Mouse (Mus musculus) intestine, postnatal 0 days (tissue): Measurements from ENCODE around the gene Olfr224. TPM values are rescaled to one million over a fixed set of nuclear protein-coding genes. Genes with fewer than 3 reads are reported as not detected.
A peak's percentile ranks its signal among the peaks of the same experiment; 100 is the strongest.

ENCODE experiments used
- ATAC-seq: fragments of 200-750 bp; cut with Nextera tagmentation; 2 replicates; pipeline ENCODE4 v1.8.0; 2017; ENCODE audit warnings: mild to moderate bottlenecking, moderate TSS enrichment, moderate library complexity
- H3K27ac ChIP-seq: fragments of 300-500 bp; sonication (generic); 2 replicates; pipeline ENCODE4 v1.5.1; 2014; ENCODE audit warnings: mild to moderate bottlenecking, low read depth, low read length, moderate library complexity
- H3K27me3 ChIP-seq: fragments of 300-500 bp; sonication (generic); replicated peaks from 2 replicates; pipeline ENCODE4 v1.6.1; 2014; ENCODE audit warnings: low read length, mixed read lengths; ENCODE audit not compliant: control insufficient read depth, insufficient read depth
- H3K36me3 ChIP-seq: fragments of 300-500 bp; sonication (generic); 2 replicates; pipeline ENCODE4 v1.6.1; 2014; ENCODE audit warnings: mild to moderate bottlenecking, moderate library complexity; ENCODE audit not compliant: control insufficient read depth, insufficient read depth
- H3K4me1 ChIP-seq: fragments of 300-500 bp; sonication (generic); replicated peaks from 2 replicates; pipeline ENCODE4 v1.6.1; 2014; ENCODE audit warnings: antibody characterized with exemption, low read length, mixed read lengths; ENCODE audit not compliant: control insufficient read depth, insufficient read depth
- H3K4me2 ChIP-seq: fragments of 300-500 bp; sonication (generic); replicated peaks from 2 replicates; pipeline ENCODE4 v1.6.1; 2014; ENCODE audit warnings: low read depth, mild to moderate bottlenecking, moderate library complexity
- H3K4me3 ChIP-seq: fragments of 300-500 bp; sonication (generic); 2 replicates; pipeline ENCODE4 v1.5.1; 2014; ENCODE audit warnings: low read depth, low read length
- H3K9ac ChIP-seq: fragments of 300-500 bp; sonication (generic); 2 replicates; pipeline ENCODE4 v1.6.1; 2014; ENCODE audit warnings: mild to moderate bottlenecking, low read depth, low read length
- H3K9me3 ChIP-seq: fragments of 300-500 bp; sonication (generic); 2 replicates; pipeline ENCODE4 v1.6.1; 2016; ENCODE audit warnings: mixed run types; ENCODE audit not compliant: control insufficient read depth
- CTCF ChIP-seq: sonication (generic); IDR thresholded peaks from 2 replicates; pipeline ENCODE4 v1.5.1; 2016; ENCODE audit warnings: low read depth, mild to moderate bottlenecking, control low read depth, antibody characterized with exemption, moderate library complexity
- WGBS: fragments of 180-500 bp; shearing (Covaris S2); extraction: QIAGEN DNeasy Blood & Tissue Kit; methylation state at CpG from one replicate; pipeline ENCODE4 v1.1.7; 2014; 5-methylcytosine and 5-hydroxymethylcytosine counted together
- polyA plus RNA-seq: library from polyadenylated mRNA; unstranded; fragments of >200 nt; fragmentation: Nextera tagmentation; extraction: Ambion mirVana; gene quantifications from 2 replicates; pipeline ENCODE4 v1.2.1, GENCODE M21; 2015

Gene Olfr224
- not detected in 2 replicates for polyA plus RNA-seq

- Histone ChIP-seq H3K4me2 (no peak within 1 kb of the TSS), H3K9ac (no peak within 1 kb of the TSS), H3K36me3 (no peaks in the 10 kb centered on the region), H3K27ac (no peak within 1 kb of the TSS), H3K9me3 (no peaks in the 10 kb centered on the region), H3K27me3 (no peaks in the 10 kb centered on the region), H3K4me1 (no peaks in the 10 kb centered on the region), H3K4me3 (no peak within 1 kb of the TSS)
- no peak for ATAC-seq
- WGBS: 67% methylated on average over 5 of the region's 5 CpGs
- TF ChIP-seq CTCF: no peak
Measured at GRCm38 (mm10) chr11:58570405-58570804, at the start of gene Olfr224. Olfr224 (minus strand) TSS chr11:58570553.

- Histone ChIP-seq H3K27me3 (peaks cover 57% of the 10 kb centered on the region), H3K9me3 (no peaks in the 10 kb centered on the region), H3K36me3 (no peaks in the 10 kb centered on the region), H3K9ac (no peak overlapping the region), H3K4me2 (peak overlapping the region; percentile 14; the same call in 1 of the 2 replicates), H3K4me1 (peaks cover 4% of the 10 kb centered on the region; the same call in 1 of the 2 replicates), H3K4me3 (no peak overlapping the region), H3K27ac (0 out of 2 replicates have a peak overlapping the region, but pooled peaks have one; percentile 46)
- peak; percentile 70 for ATAC-seq
- no peak for TF ChIP-seq CTCF
- 59% methylated on average over 6 of the region's 6 CpGs for WGBS
Measured at GRCm38 (mm10) chr11:58618793-58619192, 48.4 kb upstream of the Olfr224 start.

GRCm38 (mm10) chr11:58618369-58618768, 48.0 kb upstream of the Olfr224 start:
- Histone ChIP-seq H3K4me1 (peaks cover 4% of the 10 kb centered on the region; the same call in 1 of the 2 replicates), H3K4me2 (peak overlapping the region; percentile 14; the same call in 1 of the 2 replicates), H3K27me3 (peaks cover 53% of the 10 kb centered on the region), H3K27ac (0 out of 2 replicates have a peak overlapping the region, but pooled peaks have one; percentile 46), H3K9me3 (no peaks in the 10 kb centered on the region), H3K36me3 (no peaks in the 10 kb centered on the region), H3K4me3 (no peak overlapping the region), H3K9ac (no peak overlapping the region)
- WGBS: 18% methylated on average over 3 of the region's 3 CpGs
- TF ChIP-seq CTCF: no peak
- ATAC-seq: peak; percentile 85

GRCm38 (mm10) chr11:58615975-58616374, 45.6 kb upstream of the Olfr224 start, which contains the start of gene 2210407C18Rik:
2210407C18Rik (minus strand) TSS chr11:58616075.
- Histone ChIP-seq H3K27ac (no peak within 1 kb of the TSS), H3K9ac (no peak within 1 kb of the TSS), H3K27me3 (peaks cover 58% of the 10 kb centered on the region), H3K9me3 (no peaks in the 10 kb centered on the region), H3K4me1 (peaks cover 4% of the 10 kb centered on the region; the same call in 1 of the 2 replicates), H3K4me3 (no peak within 1 kb of the TSS), H3K4me2 (no peak within 1 kb of the TSS), H3K36me3 (no peaks in the 10 kb centered on the region)
- no peak for ATAC-seq
- TF ChIP-seq CTCF: no peak
- WGBS: 91% methylated on average over 4 of the region's 4 CpGs

- TF ChIP-seq CTCF: no peak
- ATAC-seq: peak; percentile 69
- H3K27ac ChIP-seq: no peak overlapping the region
- peaks cover 4% of the 10 kb centered on the region; the same call in 1 of the 2 replicates for H3K4me1 ChIP-seq
- H3K4me2 ChIP-seq: no peak overlapping the region
- H3K36me3 ChIP-seq: no peaks in the 10 kb centered on the region
- no peak overlapping the region for H3K9ac ChIP-seq
- no peak overlapping the region for H3K4me3 ChIP-seq
- peaks cover 50% of the 10 kb centered on the region for H3K27me3 ChIP-seq
- H3K9me3 ChIP-seq: no peaks in the 10 kb centered on the region
Measured at GRCm38 (mm10) chr11:58614526-58614925, 44.2 kb upstream of the Olfr224 start.

- peak; percentile 42; the same call in 1 of the 2 replicates for ATAC-seq
- Histone ChIP-seq H3K27ac (no peak overlapping the region), H3K9ac (no peak overlapping the region), H3K4me2 (no peak overlapping the region), H3K4me3 (no peak overlapping the region), H3K9me3 (no peaks in the 10 kb centered on the region), H3K36me3 (no peaks in the 10 kb centered on the region), H3K27me3 (peaks cover 53% of the 10 kb centered on the region), H3K4me1 (0 out of 2 replicates have a peak, but pooled peaks cover 4% of the 10 kb centered on the region)
- 24% methylated on average over 3 of the region's 3 CpGs for WGBS
- TF ChIP-seq CTCF: no peak
Measured at GRCm38 (mm10) chr11:58613359-58613758, 43.0 kb upstream of the Olfr224 start.
